Mouse (Mus musculus): Measurements from ENCODE around the gene Olfr545.

GRCm38 (mm10) chr7:102529052-102529451 is 29.7 kb upstream of the Olfr545 start:
- no peak for TF ChIP-seq CTCF (IDR thresholded peaks at IDR 0.05; ENCODE audit: borderline replicate concordance, insufficient read depth, low read depth, low read length)
- TF ChIP-seq POLR2A (IDR thresholded peaks at IDR 0.05; ENCODE audit: borderline replicate concordance, insufficient read depth, low read length): no peak
